Mouse (Mus musculus): ENCODE measurements around the gene Btf3l4.

DNA sequence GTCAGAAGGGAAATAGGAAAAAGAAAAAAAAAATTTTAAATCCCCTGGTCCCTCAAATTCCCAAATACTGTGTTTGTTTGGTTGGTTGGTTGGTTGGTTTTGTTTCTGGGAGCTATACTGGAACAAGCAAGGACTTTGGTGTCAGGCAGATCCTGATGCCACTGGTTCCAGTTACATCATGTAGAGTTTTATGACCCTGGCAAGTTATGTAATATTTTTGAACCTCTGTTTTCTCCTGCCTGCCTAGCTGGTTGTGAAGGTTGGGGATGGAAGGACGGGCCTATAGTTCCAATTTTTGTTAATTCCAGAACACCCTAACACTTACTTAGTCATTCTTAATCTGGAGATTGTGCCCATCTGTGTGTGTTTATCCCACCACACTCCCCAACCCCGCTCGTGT is 51.8 kb downstream of the Btf3l4 start:
- no peak for TF ChIP-seq CTCF (IDR thresholded peaks at IDR 0.05; ENCODE audit: low read depth)
- no peak for TF ChIP-seq EP300 (IDR thresholded peaks at IDR 0.05; ENCODE audit: low read depth)

Measured in liver, embryonic 14.5 days (tissue).